In genomic region chr10:61661887-61662286, GRCm38 (mm10) we compare ENCODE assay signal across 16 mouse cellular contexts. TPM values are rescaled to one million over a fixed set of nuclear protein-coding genes. Genes with fewer than 3 reads are reported as not detected.
DNase-seq lines count a peak whose midpoint lies in the region; ATAC-seq and TF ChIP-seq lines count a peak whose summit lies in the region.
"Had no signal": no experiment of that assay in that cellular context is flagged by ENCODE, and none has a peak within 500 bp of the region (broad histone marks: within the 10 kb centered on the region; RNA-seq: fewer than 3 reads in every experiment).

No protein-coding gene starts in this region.

- no peak for DNase-seq in embryonic facial prominence, embryonic 10.5 days (ENCODE audit: low spot score)
- peak; percentile 12 for DNase-seq in lung, postnatal 14 days
- no peak for DNase-seq in lung, postnatal 36 days
- DNase-seq in MN1 (ENCODE audit: low spot score), result peak; percentile 39
- no peak for DNase-seq in forebrain, postnatal 0 days
- no peak for DNase-seq in kidney, adult 8-10 months
- no peak for DNase-seq in kidney, adult 9 months
- DNase-seq: cerebellum, postnatal 36 days; right cerebral cortex, adult 18-20 months; thymus, adult 2 months had no signal

- no peak overlapping the region for H3K4me3 ChIP-seq in embryonic facial prominence, embryonic 13.5 days
- H3K4me3 ChIP-seq in embryonic facial prominence, embryonic 10.5 days, result no peak overlapping the region
- no peak overlapping the region for H3K4me3 ChIP-seq in forebrain, postnatal 0 days (ENCODE audit: low read depth, low read length)
- H3K4me3 ChIP-seq: heart, embryonic 15.5 days; kidney, embryonic 15.5 days had no signal

- no peak for ATAC-seq in embryonic facial prominence, embryonic 13.5 days (ENCODE audit: insufficient number of reproducible peaks, insufficient read depth, low FRiP score, low TSS enrichment, low read depth)
- ATAC-seq in forebrain, postnatal 0 days, result no peak

- TF ChIP-seq CTCF in forebrain, postnatal 0 days (IDR thresholded peaks at IDR 0.05; ENCODE audit: low read depth), result no peak

- peak overlapping the region; percentile 8; the same call in 1 of the 2 replicates for H3K27ac ChIP-seq in embryonic facial prominence, embryonic 13.5 days
- no peak overlapping the region for H3K27ac ChIP-seq in embryonic facial prominence, embryonic 10.5 days (replicated peaks)
- peak overlapping the region; percentile 64 for H3K27ac ChIP-seq in forebrain, postnatal 0 days (ENCODE audit: low read depth, low read length)
- H3K27ac ChIP-seq: heart, embryonic 15.5 days; hindbrain, postnatal 0 days; kidney, embryonic 15.5 days; macrophage had no signal

- no peak overlapping the region for H3K4me2 ChIP-seq in embryonic facial prominence, embryonic 13.5 days
- H3K4me2 ChIP-seq in forebrain, postnatal 0 days (ENCODE audit: low read depth), result no peak overlapping the region
- H3K4me2 ChIP-seq: heart, embryonic 15.5 days; kidney, embryonic 15.5 days; liver, embryonic 11.5 days had no signal

- H3K9me3 ChIP-seq in embryonic facial prominence, embryonic 13.5 days, result no peaks in the 10 kb centered on the region
- H3K9me3 ChIP-seq in embryonic facial prominence, embryonic 10.5 days, result no peaks in the 10 kb centered on the region
- no peaks in the 10 kb centered on the region for H3K9me3 ChIP-seq in forebrain, postnatal 0 days (ENCODE audit: low read length)
- H3K9me3 ChIP-seq: heart, embryonic 15.5 days; kidney, embryonic 15.5 days had no signal

- H3K36me3 ChIP-seq in embryonic facial prominence, embryonic 13.5 days, result peaks cover 64% of the 10 kb centered on the region
- peaks cover 83% of the 10 kb centered on the region for H3K36me3 ChIP-seq in embryonic facial prominence, embryonic 10.5 days (replicated peaks)
- H3K36me3 ChIP-seq in forebrain, postnatal 0 days (ENCODE audit: insufficient read depth), result peaks cover 54% of the 10 kb centered on the region

- no peaks in the 10 kb centered on the region for H3K27me3 ChIP-seq in embryonic facial prominence, embryonic 13.5 days
- H3K27me3 ChIP-seq in embryonic facial prominence, embryonic 10.5 days (replicated peaks; ENCODE audit: low read depth, poor library complexity, severe bottlenecking), result no peaks in the 10 kb centered on the region
- no peaks in the 10 kb centered on the region for H3K27me3 ChIP-seq in forebrain, postnatal 0 days (ENCODE audit: insufficient read depth, low read length)
- H3K27me3 ChIP-seq: heart, embryonic 15.5 days; kidney, embryonic 15.5 days had no signal

- WGBS in embryonic facial prominence, embryonic 13.5 days, result 69% methylated on average over 8 of the region's 8 CpGs
- WGBS in embryonic facial prominence, embryonic 10.5 days, result 83% methylated on average over 8 of the region's 8 CpGs
- WGBS in forebrain, postnatal 0 days, result 66% methylated on average over 8 of the region's 8 CpGs

- peaks cover 3% of the 10 kb centered on the region; the same call in 1 of the 2 replicates for H3K4me1 ChIP-seq in embryonic facial prominence, embryonic 13.5 days
- no peaks in the 10 kb centered on the region for H3K4me1 ChIP-seq in embryonic facial prominence, embryonic 10.5 days
- no peaks in the 10 kb centered on the region for H3K4me1 ChIP-seq in forebrain, postnatal 0 days (ENCODE audit: insufficient read depth)
- H3K4me1 ChIP-seq: heart, embryonic 15.5 days had no signal

- H3K9ac ChIP-seq in embryonic facial prominence, embryonic 13.5 days, result no peak overlapping the region
- H3K9ac ChIP-seq in forebrain, postnatal 0 days, result no peak overlapping the region
- H3K9ac ChIP-seq: heart, embryonic 15.5 days; kidney, embryonic 15.5 days had no signal

RNA-seq across cellular contexts. Expression of gene Ppa1, which starts 13.5 kb away (rescaled TPM):
- polyA plus RNA-seq in embryonic facial prominence, embryonic 13.5 days (2015; fragmentation: Nextera tagmentation; extraction: Ambion mirVana), result 194 and 195 TPM in 2 replicates
- polyA plus RNA-seq in embryonic facial prominence, embryonic 10.5 days (2016; fragmentation: Nextera tagmentation; extraction: Ambion mirVana), result 345 and 369 TPM in 2 replicates
- 137 and 157 TPM in 2 replicates for total RNA-seq in forebrain, postnatal 0 days (2014; rRNA removed)
- 201 and 219 TPM in 2 replicates for polyA plus RNA-seq in forebrain, postnatal 0 days (2015; fragmentation: Nextera tagmentation; extraction: Ambion mirVana)

RNA-seq across cellular contexts. Expression of gene Sar1a, which starts 18.2 kb away (rescaled TPM):
- 272 and 274 TPM in 2 replicates for polyA plus RNA-seq in embryonic facial prominence, embryonic 13.5 days (2015; fragmentation: Nextera tagmentation; extraction: Ambion mirVana)
- polyA plus RNA-seq in embryonic facial prominence, embryonic 10.5 days (2016; fragmentation: Nextera tagmentation; extraction: Ambion mirVana), result 217 and 224 TPM in 2 replicates
- total RNA-seq in forebrain, postnatal 0 days (2014; rRNA removed), result 188 and 221 TPM in 2 replicates
- 208 and 213 TPM in 2 replicates for polyA plus RNA-seq in forebrain, postnatal 0 days (2015; fragmentation: Nextera tagmentation; extraction: Ambion mirVana)

RNA-seq across cellular contexts. Expression of gene Tysnd1, which starts 33.4 kb away (rescaled TPM):
- 26.8 and 33.3 TPM in 2 replicates for polyA plus RNA-seq in embryonic facial prominence, embryonic 13.5 days (2015; fragmentation: Nextera tagmentation; extraction: Ambion mirVana)
- polyA plus RNA-seq in embryonic facial prominence, embryonic 10.5 days (2016; fragmentation: Nextera tagmentation; extraction: Ambion mirVana), result 29.4 and 31.2 TPM in 2 replicates
- total RNA-seq in forebrain, postnatal 0 days (2014; rRNA removed), result 50.5 and 56.8 TPM in 2 replicates
- polyA plus RNA-seq in forebrain, postnatal 0 days (2015; fragmentation: Nextera tagmentation; extraction: Ambion mirVana), result 34.0 and 34.4 TPM in 2 replicates

RNA-seq across cellular contexts. Expression of gene Aifm2, which starts 53.2 kb away (rescaled TPM):
- 9.4 and 11.0 TPM in 2 replicates for polyA plus RNA-seq in embryonic facial prominence, embryonic 13.5 days (2015; fragmentation: Nextera tagmentation; extraction: Ambion mirVana)
- polyA plus RNA-seq in embryonic facial prominence, embryonic 10.5 days (2016; fragmentation: Nextera tagmentation; extraction: Ambion mirVana), result 8.2 and 11.8 TPM in 2 replicates
- total RNA-seq in forebrain, postnatal 0 days (2014; rRNA removed), result 11.5 and 13.0 TPM in 2 replicates
- 8.4 and 11.7 TPM in 2 replicates for polyA plus RNA-seq in forebrain, postnatal 0 days (2015; fragmentation: Nextera tagmentation; extraction: Ambion mirVana)

Comparison
In these comparisons a context has a peak if more than half of its experiments do, and no peak if none do; other contexts are left out.
1. DNase-seq: peak in lung, postnatal 14 days (single experiment) and MN1 (single experiment); none in embryonic facial prominence, embryonic 10.5 days (single experiment), lung, postnatal 36 days (single experiment), forebrain, postnatal 0 days (single experiment), kidney, adult 8-10 months (0 of 2) and kidney, adult 9 months (single experiment).